Comparison of ENCODE assay signal across 8 mouse cellular contexts in the genomic region with DNA sequence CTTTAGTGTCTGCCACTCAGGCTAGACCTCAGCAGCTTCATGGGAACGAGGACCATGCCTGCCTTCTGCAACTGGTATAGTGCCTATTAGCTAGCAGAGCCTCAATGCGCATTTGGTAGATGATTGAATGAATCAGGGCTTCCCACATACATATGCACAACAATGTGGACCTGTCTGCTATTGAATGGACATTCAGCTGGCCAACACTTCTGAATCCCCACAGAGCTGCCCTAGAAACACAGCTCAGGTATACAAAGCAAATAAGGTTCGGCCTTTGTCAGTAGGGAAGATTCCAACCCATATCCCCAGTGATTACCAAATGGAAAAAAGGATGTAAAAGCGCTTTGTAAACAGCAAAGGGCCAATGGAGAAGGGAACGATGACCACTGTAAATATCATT. TPM values are rescaled to one million over a fixed set of nuclear protein-coding genes. Genes with fewer than 3 reads are reported as not detected.
DNase-seq lines count a peak whose midpoint lies in the region; ATAC-seq and TF ChIP-seq lines count a peak whose summit lies in the region.

No protein-coding gene starts in this region.

- H3K27ac ChIP-seq in kidney, embryonic 15.5 days, result no peak overlapping the region
- H3K27ac ChIP-seq in bone marrow macrophage, adult 2 months (ENCODE audit: insufficient read depth, low read depth, low read length), result no peak overlapping the region
- no peak overlapping the region for H3K27ac ChIP-seq in forebrain, embryonic 11.5 days (ENCODE audit: low read depth, low read length)
- H3K27ac ChIP-seq in liver, embryonic 15.5 days (replicated peaks), result no peak overlapping the region

- H3K4me2 ChIP-seq in kidney, embryonic 15.5 days, result peak overlapping the region; percentile 88
- peak overlapping the region; percentile 69 for H3K4me2 ChIP-seq in forebrain, embryonic 11.5 days (ENCODE audit: low read depth, low read length, severe bottlenecking)
- peak overlapping the region; percentile 98 for H3K4me2 ChIP-seq in liver, embryonic 15.5 days

- DNase-seq in kidney, postnatal 14 days, result no peak
- DNase-seq in forebrain, embryonic 11.5 days (ENCODE audit: low spot score), result no peak
- DNase-seq in c-Kit-positive CD71-positive TER-119-positive erythroid progenitor cells, embryonic 14.5 days (ENCODE audit: low spot score), result no peak

- no peak for TF ChIP-seq CTCF in bone marrow macrophage, adult 2 months (IDR thresholded peaks at IDR 0.05; ENCODE audit: low read depth, low read length)

- no peak for ATAC-seq in kidney, embryonic 15.5 days (replicated peaks; ENCODE audit: low FRiP score)
- ATAC-seq in forebrain, embryonic 11.5 days (replicated peaks; ENCODE audit: low FRiP score), result no peak
- ATAC-seq in liver, embryonic 15.5 days (ENCODE audit: insufficient read depth), result no peak
- ATAC-seq in erythroid progenitor cell, adult 5-6 weeks (replicated peaks; ENCODE audit: low FRiP score, poor library complexity, severe bottlenecking), result no peak
- ATAC-seq in megakaryocyte-erythroid progenitor cell, adult 5-6 weeks (replicated peaks; ENCODE audit: low FRiP score, low TSS enrichment, poor library complexity, severe bottlenecking), result no peak

- peaks cover 6% of the 10 kb centered on the region for H3K4me1 ChIP-seq in kidney, embryonic 15.5 days
- peaks cover 10% of the 10 kb centered on the region for H3K4me1 ChIP-seq in bone marrow macrophage, adult 2 months (ENCODE audit: control insufficient read depth, insufficient read depth, low read length)
- 0 out of 2 replicates have a peak, but pooled peaks cover 2% of the 10 kb centered on the region for H3K4me1 ChIP-seq in forebrain, embryonic 11.5 days (replicated peaks; ENCODE audit: control insufficient read depth, insufficient read depth, low read length)
- peaks cover 15% of the 10 kb centered on the region for H3K4me1 ChIP-seq in liver, embryonic 15.5 days (replicated peaks)

- H3K27me3 ChIP-seq in kidney, embryonic 15.5 days, result no peaks in the 10 kb centered on the region
- H3K27me3 ChIP-seq in forebrain, embryonic 11.5 days (ENCODE audit: control insufficient read depth, insufficient read depth, low read length), result no peaks in the 10 kb centered on the region
- peaks cover 20% of the 10 kb centered on the region for H3K27me3 ChIP-seq in liver, embryonic 15.5 days

- no peaks in the 10 kb centered on the region for H3K36me3 ChIP-seq in kidney, embryonic 15.5 days
- H3K36me3 ChIP-seq in forebrain, embryonic 11.5 days (ENCODE audit: control insufficient read depth, insufficient read depth, low read length), result no peaks in the 10 kb centered on the region
- no peaks in the 10 kb centered on the region for H3K36me3 ChIP-seq in liver, embryonic 15.5 days (replicated peaks)

- no peaks in the 10 kb centered on the region for H3K9me3 ChIP-seq in kidney, embryonic 15.5 days (replicated peaks)
- H3K9me3 ChIP-seq in forebrain, embryonic 11.5 days (ENCODE audit: control insufficient read depth, low read length), result no peaks in the 10 kb centered on the region
- H3K9me3 ChIP-seq in liver, embryonic 15.5 days (replicated peaks), result no peaks in the 10 kb centered on the region

- TF ChIP-seq POLR2A in bone marrow macrophage, adult 2 months (IDR thresholded peaks at IDR 0.05; ENCODE audit: borderline replicate concordance, low read depth, low read length), result no peak

- peak overlapping the region; percentile 80 for H3K4me3 ChIP-seq in kidney, embryonic 15.5 days (replicated peaks)
- peak overlapping the region; percentile 73 for H3K4me3 ChIP-seq in bone marrow macrophage, adult 2 months (ENCODE audit: insufficient read depth, low read length)
- H3K4me3 ChIP-seq in forebrain, embryonic 11.5 days (ENCODE audit: low read depth, low read length), result peak overlapping the region; percentile 64
- H3K4me3 ChIP-seq in liver, embryonic 15.5 days (replicated peaks), result peak overlapping the region; percentile 68

- peak overlapping the region; percentile 61 for H3K9ac ChIP-seq in kidney, embryonic 15.5 days
- peak overlapping the region; percentile 67 for H3K9ac ChIP-seq in forebrain, embryonic 11.5 days (ENCODE audit: low read length)
- peak overlapping the region; percentile 55; the same call in 1 of the 2 replicates for H3K9ac ChIP-seq in liver, embryonic 15.5 days

- 14% methylated on average over 5 of the region's 5 CpGs for WGBS in kidney, embryonic 15.5 days
- WGBS in forebrain, embryonic 11.5 days, result 21% methylated on average over 5 of the region's 5 CpGs
- 24% methylated on average over 5 of the region's 5 CpGs for WGBS in liver, embryonic 15.5 days (ENCODE audit: insufficient replicate concordance)

RNA-seq across cellular contexts. Expression of a gene that starts 0.7 kb away (rescaled TPM):
- polyA plus RNA-seq in kidney, embryonic 15.5 days (2015; fragmentation: Nextera tagmentation; extraction: Ambion mirVana), result 3.8 and 3.9 TPM in 2 replicates
- polyA plus RNA-seq in bone marrow macrophage, adult 2 months (2012; ENCODE audit: insufficient read depth, insufficient read length, missing spikeins), result 2.4 and 3.5 TPM in 2 replicates
- polyA plus RNA-seq in forebrain, embryonic 11.5 days (2014; fragmentation: Nextera tagmentation; extraction: Ambion mirVana), result 12.3 and 14.0 TPM in 2 replicates
- 0.51 and 0.67 TPM in 2 replicates for polyA plus RNA-seq in liver, embryonic 15.5 days (2015; fragmentation: Nextera tagmentation; extraction: Ambion mirVana)
- total RNA-seq in erythroid progenitor cell, adult 5-6 weeks (2015; ENCODE audit: low replicate concordance), result not detected in 2 replicates
- 3.5 TPM in 1 of 2 replicates, not detected in the other for total RNA-seq in erythroid progenitor cell, adult 5-6 weeks (2017; ENCODE audit: low replicate concordance)
- total RNA-seq in megakaryocyte-erythroid progenitor cell, adult 5-6 weeks (2014; fragmentation: Nextera tagmentation), result 4.3 TPM in 1 of 2 replicates, not detected in the other
- total RNA-seq in megakaryocyte-erythroid progenitor cell, adult 5-6 weeks (2017), result 1.6 and 2.6 TPM in 2 replicates
